Comparison of ENCODE assay signal across 24 mouse cellular contexts in the genomic region with DNA sequence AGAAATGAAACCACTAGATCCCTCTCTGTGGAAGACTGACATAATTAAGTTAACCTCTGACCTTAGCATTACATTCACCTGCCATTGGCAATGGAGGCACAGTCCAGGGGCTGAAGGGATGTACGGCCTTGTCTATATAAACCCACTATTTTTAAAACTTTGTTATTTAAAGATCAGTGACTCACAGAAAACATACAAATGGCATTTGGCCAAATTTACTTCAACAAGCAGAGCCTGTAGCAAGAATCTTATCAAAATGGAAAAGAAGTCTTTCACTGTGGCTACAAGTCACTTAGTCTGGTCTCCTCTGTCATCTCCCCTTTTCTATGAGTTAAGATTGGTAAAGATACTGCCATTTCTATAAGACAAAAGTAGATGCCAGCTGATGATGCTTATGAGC. TPM values are rescaled to one million over a fixed set of nuclear protein-coding genes. Genes with fewer than 3 reads are reported as not detected.
DNase-seq lines count a peak whose midpoint lies in the region; ATAC-seq and TF ChIP-seq lines count a peak whose summit lies in the region.
"Had no signal": no experiment of that assay in that cellular context is flagged by ENCODE, and none has a peak within 500 bp of the region (broad histone marks: within the 10 kb centered on the region; RNA-seq: fewer than 3 reads in every experiment).

No protein-coding gene starts in this region.

- no peaks in the 10 kb centered on the region for H3K9me3 ChIP-seq in heart, embryonic 16.5 days (replicated peaks; ENCODE audit: control insufficient read depth, low read length)
- no peaks in the 10 kb centered on the region for H3K9me3 ChIP-seq in midbrain, embryonic 11.5 days (ENCODE audit: control insufficient read depth, low read length)
- H3K9me3 ChIP-seq in midbrain, embryonic 10.5 days (replicated peaks): no peaks in the 10 kb centered on the region
- H3K9me3 ChIP-seq: embryonic facial prominence, embryonic 15.5 days; forebrain, embryonic 10.5 days; hindbrain, embryonic 10.5 days; intestine, embryonic 15.5 days had no signal

- no peak for ATAC-seq in heart, embryonic 16.5 days (replicated peaks; ENCODE audit: extremely low read depth, insufficient read depth, low FRiP score)
- ATAC-seq in midbrain, embryonic 11.5 days (ENCODE audit: low FRiP score): no peak
- ATAC-seq: forebrain, embryonic 14.5 days; intestine, embryonic 15.5 days had no signal

- peaks cover 37% of the 10 kb centered on the region for H3K4me1 ChIP-seq in heart, embryonic 16.5 days (ENCODE audit: control insufficient read depth, insufficient read depth, low read length)
- peaks cover 9% of the 10 kb centered on the region for H3K4me1 ChIP-seq in midbrain, embryonic 11.5 days (ENCODE audit: control insufficient read depth, insufficient read depth, low read length)
- H3K4me1 ChIP-seq in midbrain, embryonic 10.5 days: peaks cover 34% of the 10 kb centered on the region

- no peak for DNase-seq in gastrocnemius, adult 2 months
- DNase-seq in gastrocnemius, postnatal 25 days: no peak
- no peak for DNase-seq in heart, postnatal 10 days
- peak; percentile 57 for DNase-seq in midbrain, embryonic 11.5 days (ENCODE audit: low spot score, missing footprints)
- no peak for DNase-seq in midbrain, embryonic 10.5 days (ENCODE audit: low spot score)
- DNase-seq: adrenal gland, postnatal 10 days; cerebellum, adult 11 months; cerebellum, adult 8-10 months; cerebellum, postnatal 36 days; kidney, adult 18-20 months had no signal

- H3K27ac ChIP-seq in gastrocnemius, adult 2 months: peak overlapping the region; percentile 41; the same call in 1 of the 2 replicates
- peak overlapping the region; percentile 20; the same call in 1 of the 2 replicates for H3K27ac ChIP-seq in heart, embryonic 16.5 days (ENCODE audit: low read length)
- H3K27ac ChIP-seq in midbrain, embryonic 11.5 days (ENCODE audit: low read depth, low read length): no peak overlapping the region
- no peak overlapping the region for H3K27ac ChIP-seq in midbrain, embryonic 10.5 days (replicated peaks)
- H3K27ac ChIP-seq: embryonic facial prominence, embryonic 15.5 days; forebrain, embryonic 10.5 days; hindbrain, embryonic 10.5 days; hindbrain, embryonic 14.5 days; intestine, embryonic 15.5 days had no signal

- peak overlapping the region; percentile 43 for H3K4me3 ChIP-seq in gastrocnemius, adult 2 months
- no peak overlapping the region for H3K4me3 ChIP-seq in heart, embryonic 16.5 days (ENCODE audit: low read length)
- H3K4me3 ChIP-seq in midbrain, embryonic 11.5 days (ENCODE audit: low read depth, low read length): no peak overlapping the region
- no peak overlapping the region for H3K4me3 ChIP-seq in midbrain, embryonic 10.5 days
- H3K4me3 ChIP-seq: embryonic facial prominence, embryonic 15.5 days; erythroblast, embryonic 14.5 days; forebrain, embryonic 10.5 days; hindbrain, embryonic 10.5 days; intestine, embryonic 15.5 days had no signal

- WGBS in heart, embryonic 16.5 days: 24% methylated on average over 1 of the region's 1 CpGs
- 75% methylated on average over 1 of the region's 1 CpGs for WGBS in midbrain, embryonic 11.5 days
- WGBS in midbrain, embryonic 10.5 days: 82% methylated on average over 1 of the region's 1 CpGs

- peak overlapping the region; percentile 23; the same call in 1 of the 2 replicates for H3K4me2 ChIP-seq in heart, embryonic 16.5 days (ENCODE audit: low read depth, low read length)
- H3K4me2 ChIP-seq in midbrain, embryonic 11.5 days: no peak overlapping the region
- H3K4me2 ChIP-seq: embryonic facial prominence, embryonic 15.5 days; hindbrain, embryonic 14.5 days; intestine, embryonic 15.5 days had no signal

- no peaks in the 10 kb centered on the region for H3K27me3 ChIP-seq in heart, embryonic 16.5 days (ENCODE audit: control insufficient read depth, insufficient read depth, low read length)
- no peaks in the 10 kb centered on the region for H3K27me3 ChIP-seq in midbrain, embryonic 11.5 days (ENCODE audit: control insufficient read depth, insufficient read depth, low read length)
- no peaks in the 10 kb centered on the region for H3K27me3 ChIP-seq in midbrain, embryonic 10.5 days (ENCODE audit: low read depth, poor library complexity, severe bottlenecking)
- H3K27me3 ChIP-seq: CH12.LX; embryonic facial prominence, embryonic 15.5 days; intestine, embryonic 15.5 days had no signal

- TF ChIP-seq CTCF in gastrocnemius, adult 2 months (IDR thresholded peaks at IDR 0.05): no peak

- H3K36me3 ChIP-seq in heart, embryonic 16.5 days (ENCODE audit: control insufficient read depth, insufficient read depth): peaks cover 19% of the 10 kb centered on the region
- no peaks in the 10 kb centered on the region for H3K36me3 ChIP-seq in midbrain, embryonic 11.5 days (ENCODE audit: control insufficient read depth, insufficient read depth, low read length)
- peaks cover 34% of the 10 kb centered on the region for H3K36me3 ChIP-seq in midbrain, embryonic 10.5 days
- H3K36me3 ChIP-seq: intestine, embryonic 15.5 days had no signal

- no peak overlapping the region for H3K9ac ChIP-seq in heart, embryonic 16.5 days (ENCODE audit: low read length)
- no peak overlapping the region for H3K9ac ChIP-seq in midbrain, embryonic 11.5 days (ENCODE audit: low read length)
- H3K9ac ChIP-seq: embryonic facial prominence, embryonic 15.5 days; hindbrain, embryonic 14.5 days; intestine, embryonic 15.5 days had no signal

- intact Hi-C loops in gastrocnemius, adult 2 months (cut with DNase I): no loop called here
- intact Hi-C loops in heart, postnatal 10 days (cut with DNase I): loop anchor here (5.0 to 10.0 kb wide), 2 partner anchors 32 to 545 kb away; no protein-coding TSS in a partner anchor

RNA-seq across cellular contexts. Expression of gene Irs1, which starts 11.4 kb away (rescaled TPM):
- total RNA-seq in gastrocnemius, adult 2 months (2021): 10 to 100 TPM; 73.9 to 90.0 TPM
- 10 to 100 TPM; 55.0 to 69.2 TPM for total RNA-seq in gastrocnemius, postnatal 25 days (2021)
- 8.2 and 9.4 TPM in 2 replicates for polyA plus RNA-seq in heart, embryonic 16.5 days (2015; fragmentation: Nextera tagmentation; extraction: Ambion mirVana)
- total RNA-seq in heart, postnatal 10 days (2021): 10 to 100 TPM; 29.7 to 41.2 TPM
- 5.3 and 5.9 TPM in 2 replicates for polyA plus RNA-seq in midbrain, embryonic 11.5 days (2014; fragmentation: Nextera tagmentation; extraction: Ambion mirVana)
- polyA plus RNA-seq in midbrain, embryonic 10.5 days (2016; fragmentation: Nextera tagmentation; extraction: Ambion mirVana): 7.3 and 8.4 TPM in 2 replicates
- total RNA-seq: CH12.LX had no signal

RNA-seq across cellular contexts. Expression of gene Rhbdd1, which starts 36.5 kb away (rescaled TPM):
- 1 to 10 TPM; 8.4 to 8.5 TPM for total RNA-seq in gastrocnemius, adult 2 months (2021)
- 1 to 10 TPM; 6.5 to 7.7 TPM for total RNA-seq in gastrocnemius, postnatal 25 days (2021)
- polyA plus RNA-seq in heart, embryonic 16.5 days (2015; fragmentation: Nextera tagmentation; extraction: Ambion mirVana): 8.9 and 10.3 TPM in 2 replicates
- total RNA-seq in heart, postnatal 10 days (2021): 10 to 100 TPM; 10.7 to 11.6 TPM
- polyA plus RNA-seq in midbrain, embryonic 11.5 days (2014; fragmentation: Nextera tagmentation; extraction: Ambion mirVana): 7.2 and 7.7 TPM in 2 replicates
- 8.8 and 9.9 TPM in 2 replicates for polyA plus RNA-seq in midbrain, embryonic 10.5 days (2016; fragmentation: Nextera tagmentation; extraction: Ambion mirVana)

RNA-seq across cellular contexts. Expression of gene Gm9747, which starts 46.9 kb away (rescaled TPM):
- total RNA-seq in gastrocnemius, adult 2 months (2021): not detected
- total RNA-seq in gastrocnemius, postnatal 25 days (2021): not detected
- 31.6 and 33.8 TPM in 2 replicates for polyA plus RNA-seq in heart, embryonic 16.5 days (2015; fragmentation: Nextera tagmentation; extraction: Ambion mirVana)
- total RNA-seq in heart, postnatal 10 days (2021): not detected
- polyA plus RNA-seq in midbrain, embryonic 11.5 days (2014; fragmentation: Nextera tagmentation; extraction: Ambion mirVana): 22.6 and 23.7 TPM in 2 replicates
- polyA plus RNA-seq in midbrain, embryonic 10.5 days (2016; fragmentation: Nextera tagmentation; extraction: Ambion mirVana): 21.8 and 22.8 TPM in 2 replicates
- total RNA-seq: adrenal gland, postnatal 10 days; adrenal gland, postnatal 4 days; CH12.LX; gastrocnemius, adult 8-10 months; gastrocnemius, postnatal 4 days; heart, adult 8-10 months; heart, postnatal 25 days had no signal
- polyA plus RNA-seq: erythroblast, embryonic 14.5 days had no signal

Comparison
In these comparisons a context has a peak if more than half of its experiments do, and no peak if none do; other contexts are left out.
1. H3K27ac ChIP-seq: peak in gastrocnemius, adult 2 months (single experiment) and heart, embryonic 16.5 days (single experiment); none in midbrain, embryonic 11.5 days (single experiment) and midbrain, embryonic 10.5 days (single experiment).